Mouse (Mus musculus): Measurements from ENCODE around the gene B230118H07Rik. TPM values are rescaled to one million over a fixed set of nuclear protein-coding genes. Genes with fewer than 3 reads are reported as not detected.

The B230118H07Rik gene
- polyA plus RNA-seq, 1 experiment from 2014 or later: 15.1 TPM

DNA sequence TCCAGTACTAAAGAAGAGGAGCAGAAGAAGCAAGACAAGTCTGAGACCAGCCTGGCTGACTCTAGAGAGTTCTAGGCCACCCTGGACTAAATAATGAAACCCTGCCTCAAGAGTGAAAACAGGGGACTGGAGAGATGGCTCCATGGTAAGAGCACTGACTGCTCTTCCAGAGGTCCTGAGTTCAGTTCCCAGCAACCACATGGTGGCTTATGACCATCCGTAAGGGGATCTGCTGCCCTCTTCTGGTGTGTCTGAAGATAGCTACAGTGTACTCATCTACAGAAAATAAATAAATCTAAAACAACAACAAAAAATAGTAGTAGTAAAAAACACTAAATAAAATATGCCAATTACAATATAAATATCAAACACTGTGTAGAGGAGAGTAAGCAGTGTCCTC lies 3.5 kb downstream of the B230118H07Rik start:
- Histone ChIP-seq H3K27ac (ENCODE audit: low read depth) (no peak overlapping the region), H3K4me3 (ENCODE audit: low read depth, low read length) (no peak overlapping the region), H3K9me3 (ENCODE audit: low read length) (no peaks in the 10 kb centered on the region), H3K9ac (replicated peaks) (no peak overlapping the region), H3K4me1 (ENCODE audit: insufficient read depth) (no peaks in the 10 kb centered on the region), H3K27me3 (ENCODE audit: insufficient read depth, low read length) (no peaks in the 10 kb centered on the region), H3K36me3 (replicated peaks; ENCODE audit: insufficient read depth, low read length) (no peaks in the 10 kb centered on the region), H3K4me2 (ENCODE audit: low read depth, low read length) (no peak overlapping the region)
- ATAC-seq (no peak), DNase-seq (no peak)
- TF ChIP-seq CTCF (IDR thresholded peaks at IDR 0.05; ENCODE audit: low read depth): no peak
- no peak for TF ChIP-seq EP300 (IDR thresholded peaks at IDR 0.05; ENCODE audit: low read depth)
- 65% methylated on average over 1 of the region's 1 CpGs for WGBS (ENCODE audit: insufficient replicate concordance)

DNA sequence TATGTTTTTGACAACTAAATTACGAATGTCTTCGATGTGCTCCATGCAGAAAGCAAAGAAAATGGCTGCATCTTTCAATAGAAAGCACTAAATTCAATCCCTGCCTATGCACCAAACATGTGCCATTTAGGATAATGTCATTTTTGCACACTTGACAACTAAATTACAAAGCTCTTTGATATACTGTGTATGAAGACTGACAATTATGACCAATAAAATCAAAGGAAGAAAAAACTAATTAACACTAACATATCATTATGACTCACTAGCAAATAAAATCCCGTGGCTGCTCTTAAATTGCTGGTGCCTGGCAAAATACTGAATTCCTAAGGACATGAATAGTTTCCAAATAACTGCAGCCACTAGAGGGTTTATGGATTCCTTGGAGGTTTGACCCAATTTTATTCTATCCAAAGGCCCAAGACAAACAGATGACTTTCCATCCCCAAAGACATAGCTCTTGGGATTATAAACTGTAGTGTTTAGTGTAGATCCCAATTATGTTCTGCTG lies 9.4 kb downstream of the B230118H07Rik start:
- no peak overlapping the region for H3K4me2 ChIP-seq (ENCODE audit: low read depth, low read length)
- no peaks in the 10 kb centered on the region for H3K9me3 ChIP-seq (ENCODE audit: low read length)
- H3K4me3 ChIP-seq (ENCODE audit: low read depth, low read length): no peak overlapping the region
- H3K9ac ChIP-seq (replicated peaks): no peak overlapping the region
- no peaks in the 10 kb centered on the region for H3K27me3 ChIP-seq (ENCODE audit: insufficient read depth, low read length)
- no peaks in the 10 kb centered on the region for H3K36me3 ChIP-seq (replicated peaks; ENCODE audit: insufficient read depth, low read length)
- no peak overlapping the region for H3K27ac ChIP-seq (ENCODE audit: low read depth)
- 63% methylated on average over 3 of the region's 3 CpGs for WGBS (ENCODE audit: insufficient replicate concordance)
- no peaks in the 10 kb centered on the region for H3K4me1 ChIP-seq (ENCODE audit: insufficient read depth)
- no peak for TF ChIP-seq CTCF (IDR thresholded peaks at IDR 0.05; ENCODE audit: low read depth)
- no peak for TF ChIP-seq EP300 (IDR thresholded peaks at IDR 0.05; ENCODE audit: low read depth)
- DNase-seq: no peak
- ATAC-seq: no peak

DNA sequence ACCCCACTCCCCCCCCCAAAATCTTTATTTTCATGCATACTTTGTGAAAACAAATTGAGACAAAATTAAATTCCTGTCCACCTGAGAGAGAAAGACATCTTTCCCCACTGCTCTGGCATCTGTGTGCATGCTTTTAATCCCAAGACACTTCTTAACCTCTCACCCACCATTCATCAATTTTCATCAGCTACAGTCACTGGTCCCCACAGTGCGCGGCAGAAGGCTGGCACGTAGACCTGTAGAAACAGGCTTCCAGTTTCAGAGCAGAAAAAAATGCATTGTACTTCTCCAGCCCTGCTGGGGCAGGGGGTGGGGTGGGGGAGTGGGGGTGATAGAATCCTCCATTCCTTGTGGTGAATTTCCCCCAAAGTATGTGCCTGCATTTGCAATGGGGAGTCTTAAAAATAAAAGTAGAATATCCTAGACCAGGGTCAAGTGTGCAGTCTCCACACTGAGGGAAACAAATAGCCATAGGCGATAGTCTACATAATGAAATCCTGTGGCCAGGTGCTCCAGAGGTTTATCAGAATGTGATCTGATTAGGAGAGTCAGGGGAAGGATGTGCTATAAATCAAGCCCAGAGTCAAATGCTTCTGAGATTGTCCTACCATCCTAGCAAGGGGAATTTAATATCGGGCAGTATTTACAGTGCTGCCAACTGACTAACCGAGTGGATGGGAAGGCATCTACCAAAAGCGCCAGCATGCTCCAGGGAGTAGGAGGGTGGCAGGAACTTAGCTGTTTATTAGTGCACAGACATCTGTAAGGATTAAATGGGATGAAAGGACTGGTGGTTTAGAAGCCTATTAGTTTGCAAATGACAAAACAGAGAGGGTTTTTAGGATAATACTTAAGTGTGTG lies 10.1 kb downstream of the B230118H07Rik start:
- ATAC-seq: no peak
- 73% methylated on average over 7 of the region's 7 CpGs for WGBS (ENCODE audit: insufficient replicate concordance)
- no peak overlapping the region for H3K27ac ChIP-seq (ENCODE audit: low read depth)

DNA sequence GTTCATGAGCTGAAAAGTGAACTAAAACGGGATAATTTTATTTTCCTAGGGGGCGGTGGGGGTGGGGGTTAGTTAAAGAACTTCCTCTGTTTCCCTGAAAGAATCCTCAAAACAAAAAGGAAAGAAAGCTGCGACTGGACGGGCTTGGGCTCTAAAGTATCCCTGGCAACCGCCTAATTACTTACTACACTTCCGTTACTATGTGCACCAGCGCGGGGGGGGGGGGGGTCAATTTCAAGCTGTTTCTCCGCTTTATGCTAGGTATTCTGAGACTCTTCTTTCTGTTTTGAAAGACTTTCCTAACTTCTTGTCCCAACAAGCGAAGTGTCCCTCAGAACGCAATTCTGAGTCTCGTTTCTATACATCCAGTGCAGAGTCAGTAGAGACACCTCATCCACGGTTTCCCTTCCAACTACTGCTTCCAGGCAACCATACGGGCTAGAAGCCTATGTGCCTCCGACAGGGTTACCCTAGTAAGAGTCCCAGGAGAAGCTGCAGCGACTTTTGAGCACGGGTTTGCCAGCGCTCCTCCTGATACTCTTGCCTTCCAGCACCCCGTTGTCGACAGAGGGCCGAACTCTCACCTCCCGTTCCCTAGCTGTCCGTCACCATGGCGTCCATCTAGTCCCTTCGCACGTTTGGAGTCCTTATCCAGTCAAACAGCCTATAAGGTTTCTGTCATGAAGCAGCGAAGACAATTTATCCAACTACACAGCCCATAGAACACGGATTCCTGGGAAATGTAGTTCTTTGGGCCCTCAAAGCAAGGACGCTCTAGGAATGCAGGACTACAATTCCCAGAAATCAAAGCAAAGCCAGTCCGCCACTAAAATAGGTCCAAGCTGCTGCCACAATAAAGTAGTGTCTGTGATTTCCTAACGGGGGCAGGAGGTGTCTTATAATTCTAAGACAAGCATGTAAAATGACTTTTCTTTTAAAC lies 20.8 kb downstream of the B230118H07Rik start:
- DNase-seq (peak; percentile 69), ATAC-seq (peak; percentile 100)
- TF ChIP-seq CTCF (IDR thresholded peaks at IDR 0.05; ENCODE audit: low read depth) (no peak), EP300 (IDR thresholded peaks at IDR 0.05; ENCODE audit: low read depth) (no peak)
- no peaks in the 10 kb centered on the region; the same call in 1 of the 2 replicates for H3K4me1 ChIP-seq (ENCODE audit: insufficient read depth)
- peak overlapping the region; percentile 49 for H3K27ac ChIP-seq (ENCODE audit: low read depth)
- peak overlapping the region; percentile 50 for H3K9ac ChIP-seq (replicated peaks)
- H3K36me3 ChIP-seq (replicated peaks; ENCODE audit: insufficient read depth, low read length): no peaks in the 10 kb centered on the region
- no peaks in the 10 kb centered on the region for H3K27me3 ChIP-seq (ENCODE audit: insufficient read depth, low read length)
- WGBS (ENCODE audit: insufficient replicate concordance): 5% methylated on average over 31 of the region's 31 CpGs
- peak overlapping the region; percentile 55 for H3K4me3 ChIP-seq (ENCODE audit: low read depth, low read length)
- H3K9me3 ChIP-seq (ENCODE audit: low read length): no peaks in the 10 kb centered on the region
- H3K4me2 ChIP-seq (ENCODE audit: low read depth, low read length): peak overlapping the region; percentile 74

More for the DNA sequence above, 10.1 kb downstream of the B230118H07Rik start:
- H3K9me3 ChIP-seq (ENCODE audit: low read length): no peaks in the 10 kb centered on the region
- DNase-seq: no peak
- no peak overlapping the region for H3K9ac ChIP-seq (replicated peaks)
- no peaks in the 10 kb centered on the region for H3K27me3 ChIP-seq (ENCODE audit: insufficient read depth, low read length)
- no peaks in the 10 kb centered on the region for H3K4me1 ChIP-seq (ENCODE audit: insufficient read depth)
- no peak for TF ChIP-seq CTCF (IDR thresholded peaks at IDR 0.05; ENCODE audit: low read depth)
- TF ChIP-seq EP300 (IDR thresholded peaks at IDR 0.05; ENCODE audit: low read depth): no peak
- no peaks in the 10 kb centered on the region for H3K36me3 ChIP-seq (replicated peaks; ENCODE audit: insufficient read depth, low read length)
- H3K4me2 ChIP-seq (ENCODE audit: low read depth, low read length): no peak overlapping the region
- no peak overlapping the region for H3K4me3 ChIP-seq (ENCODE audit: low read depth, low read length)

DNA sequence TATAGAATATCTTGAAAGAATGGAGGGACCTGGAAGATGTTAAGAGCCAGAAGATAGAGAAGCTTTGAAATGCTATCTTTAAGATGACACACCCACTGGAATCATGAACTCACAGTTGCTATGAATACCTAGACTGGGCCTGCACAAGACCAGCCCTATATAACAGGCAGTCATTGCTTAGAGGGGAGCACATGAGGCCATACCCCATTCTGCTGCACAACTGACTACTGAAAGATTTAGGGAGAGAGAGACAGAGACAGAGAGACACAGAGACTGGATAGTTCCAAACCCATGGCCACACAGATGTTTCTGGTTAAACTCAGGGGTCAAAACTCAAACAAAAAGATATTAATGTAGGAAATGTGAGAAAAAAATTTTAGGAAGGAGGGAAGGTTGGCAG lies 22.1 kb downstream of the B230118H07Rik start:
- no peaks in the 10 kb centered on the region for H3K27me3 ChIP-seq (ENCODE audit: insufficient read depth, low read length)
- DNase-seq: no peak
- no peak overlapping the region for H3K9ac ChIP-seq (replicated peaks)
- no peaks in the 10 kb centered on the region; the same call in 1 of the 2 replicates for H3K4me1 ChIP-seq (ENCODE audit: insufficient read depth)
- H3K4me2 ChIP-seq (ENCODE audit: low read depth, low read length): no peak overlapping the region
- no peaks in the 10 kb centered on the region for H3K9me3 ChIP-seq (ENCODE audit: low read length)
- H3K36me3 ChIP-seq (replicated peaks; ENCODE audit: insufficient read depth, low read length): no peaks in the 10 kb centered on the region
- H3K27ac ChIP-seq (ENCODE audit: low read depth): no peak overlapping the region
- no peak overlapping the region for H3K4me3 ChIP-seq (ENCODE audit: low read depth, low read length)
- TF ChIP-seq EP300 (IDR thresholded peaks at IDR 0.05; ENCODE audit: low read depth): no peak
- no peak for TF ChIP-seq CTCF (IDR thresholded peaks at IDR 0.05; ENCODE audit: low read depth)
- no peak for ATAC-seq

DNA sequence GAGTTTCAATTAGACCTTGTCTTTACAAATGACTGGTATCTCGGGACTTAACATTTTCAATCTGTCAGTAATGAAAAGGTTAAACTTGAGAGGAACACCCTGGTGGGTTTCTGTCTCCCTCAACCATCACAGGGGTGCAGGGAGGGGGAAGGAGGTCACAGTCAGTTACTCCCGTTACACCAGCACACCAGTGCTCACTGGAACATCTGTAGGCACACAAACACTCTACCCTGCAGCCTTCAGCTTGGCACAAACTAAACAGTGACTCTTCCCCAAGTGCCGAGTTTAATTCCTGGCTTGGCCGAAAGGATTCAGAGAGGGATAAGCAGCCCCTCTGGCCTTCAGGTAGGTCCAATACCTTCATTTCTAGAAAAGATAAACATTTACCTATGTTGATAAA lies 24.8 kb downstream of the B230118H07Rik start, which contains the start of gene Rag2:
Rag2 (plus strand) TSS at position 193 of the 400 bp plus-strand sequence.
- peaks cover 2% of the 10 kb centered on the region; the same call in 1 of the 2 replicates for H3K4me1 ChIP-seq (ENCODE audit: insufficient read depth)
- no peak for TF ChIP-seq EP300 (IDR thresholded peaks at IDR 0.05; ENCODE audit: low read depth)
- no peak for TF ChIP-seq CTCF (IDR thresholded peaks at IDR 0.05; ENCODE audit: low read depth)
- H3K9me3 ChIP-seq (ENCODE audit: low read length): no peaks in the 10 kb centered on the region
- 45% methylated on average over 4 of the region's 4 CpGs for WGBS (ENCODE audit: insufficient replicate concordance)
- no peaks in the 10 kb centered on the region for H3K27me3 ChIP-seq (ENCODE audit: insufficient read depth, low read length)
- H3K36me3 ChIP-seq (replicated peaks; ENCODE audit: insufficient read depth, low read length): no peaks in the 10 kb centered on the region
- H3K4me3 ChIP-seq (ENCODE audit: low read depth, low read length): 0 out of 2 replicates have a peak within 1 kb of the TSS, but pooled peaks have one; percentile 2
- DNase-seq: no peak
- ATAC-seq: no peak
- H3K9ac ChIP-seq (replicated peaks): no peak within 1 kb of the TSS
- peak within 1 kb of the TSS; percentile 2; the same call in 1 of the 2 replicates for H3K27ac ChIP-seq (ENCODE audit: low read depth)
- H3K4me2 ChIP-seq (ENCODE audit: low read depth, low read length): no peak within 1 kb of the TSS
